ENCODE assay signal across 21 mouse cellular contexts in the genomic region with DNA sequence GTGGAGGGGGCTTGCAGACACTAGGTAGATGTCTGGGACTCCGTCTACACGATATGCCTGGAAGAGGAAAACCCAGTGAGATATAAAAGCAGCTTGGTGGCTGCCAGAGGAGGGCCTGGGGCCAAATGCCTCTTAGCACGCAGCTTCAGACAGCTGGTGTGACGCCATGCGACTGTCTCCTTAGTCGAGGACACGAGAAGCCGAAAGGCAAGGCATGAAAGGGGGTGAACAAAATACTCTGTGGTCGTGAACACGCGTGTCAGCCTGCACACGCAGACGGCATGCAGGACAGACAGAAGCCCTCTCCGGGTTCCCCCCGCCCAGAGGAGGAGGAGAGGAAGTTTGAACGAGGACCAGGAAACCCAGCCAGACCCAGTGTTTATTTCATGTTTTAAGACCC. TPM values are rescaled to one million over a fixed set of nuclear protein-coding genes. Genes with fewer than 3 reads are reported as not detected.
A peak's percentile ranks its signal among the peaks of the same experiment; 100 is the strongest.
DNase-seq lines count a peak whose midpoint lies in the region; ATAC-seq and TF ChIP-seq lines count a peak whose summit lies in the region.
"Had no signal": no experiment of that assay in that cellular context is flagged by ENCODE, and none has a peak within 500 bp of the region (broad histone marks: within the 10 kb centered on the region; RNA-seq: fewer than 3 reads in every experiment).

No protein-coding gene starts in this region.

- intact Hi-C loops in left cerebral cortex, postnatal 4 days (cut with DNase I): no loop called here
- intact Hi-C loops in left cerebral cortex, postnatal 10 days (cut with DNase I): no loop called here

- no peak overlapping the region for H3K4me3 ChIP-seq in forebrain, postnatal 0 days (ENCODE audit: low read depth, low read length)
- H3K4me3 ChIP-seq in forebrain, embryonic 12.5 days (replicated peaks): no peak overlapping the region
- H3K4me3 ChIP-seq: embryonic facial prominence, embryonic 13.5 days; hindbrain, embryonic 10.5 days; limb, embryonic 15.5 days; lung, embryonic 15.5 days; midbrain, embryonic 10.5 days; neural tube, embryonic 13.5 days; stomach, embryonic 15.5 days had no signal

- peak; percentile 48; the same call in 1 of the 2 replicates for ATAC-seq in forebrain, postnatal 0 days
- no peak for ATAC-seq in forebrain, embryonic 12.5 days (ENCODE audit: low FRiP score)
- ATAC-seq: inflammation-experienced regulatory T-cells, adult 6 months had no signal

- DNase-seq in forebrain, postnatal 0 days: peak; percentile 62
- DNase-seq in left cerebral cortex, postnatal 4 days: peak; percentile 60
- no peak for DNase-seq in left cerebral cortex, postnatal 10 days (ENCODE audit: extremely low spot score in 1 of 2, low spot score in 2 of 2)
- DNase-seq in testis, postnatal 10 days (ENCODE audit: low spot score): peak; percentile 36
- DNase-seq in testis, postnatal 14 days (ENCODE audit: low spot score): no peak
- no peak for DNase-seq in layer of hippocampus, adult 8-10 months (ENCODE audit: low spot score in 2 of 2)
- DNase-seq: adrenal gland, postnatal 10 days; B cell, adult 2 months; cerebellum, adult 11-12 months; kidney, postnatal 25 days; right cerebral cortex, postnatal 14 days; thymus, postnatal 25 days had no signal

- TF ChIP-seq CTCF in forebrain, postnatal 0 days (IDR thresholded peaks at IDR 0.05; ENCODE audit: low read depth): no peak

- H3K4me2 ChIP-seq in forebrain, postnatal 0 days (ENCODE audit: low read depth): no peak overlapping the region
- H3K4me2 ChIP-seq in forebrain, embryonic 12.5 days: no peak overlapping the region
- H3K4me2 ChIP-seq: embryonic facial prominence, embryonic 13.5 days; limb, embryonic 15.5 days; lung, embryonic 15.5 days; neural tube, embryonic 13.5 days; stomach, embryonic 15.5 days had no signal

- H3K27ac ChIP-seq in forebrain, postnatal 0 days (ENCODE audit: low read depth, low read length): no peak overlapping the region
- no peak overlapping the region for H3K27ac ChIP-seq in forebrain, embryonic 12.5 days
- H3K27ac ChIP-seq: embryonic facial prominence, embryonic 13.5 days; hindbrain, embryonic 10.5 days; limb, embryonic 15.5 days; lung, embryonic 15.5 days; midbrain, embryonic 10.5 days; neural tube, embryonic 13.5 days; stomach, embryonic 15.5 days had no signal

- 67% methylated on average over 16 of the region's 16 CpGs for WGBS in forebrain, postnatal 0 days
- 82% methylated on average over 16 of the region's 16 CpGs for WGBS in forebrain, embryonic 12.5 days

- H3K27me3 ChIP-seq in forebrain, postnatal 0 days (ENCODE audit: insufficient read depth, low read length): no peaks in the 10 kb centered on the region
- peaks cover 13% of the 10 kb centered on the region; the same call in 1 of the 2 replicates for H3K27me3 ChIP-seq in forebrain, embryonic 12.5 days
- H3K27me3 ChIP-seq: lung, embryonic 15.5 days; stomach, embryonic 15.5 days had no signal

- no peaks in the 10 kb centered on the region for H3K9me3 ChIP-seq in forebrain, postnatal 0 days (ENCODE audit: low read length)
- no peaks in the 10 kb centered on the region for H3K9me3 ChIP-seq in forebrain, embryonic 12.5 days
- H3K9me3 ChIP-seq: embryonic facial prominence, embryonic 13.5 days; limb, embryonic 15.5 days; lung, embryonic 15.5 days; midbrain, embryonic 10.5 days; neural tube, embryonic 13.5 days; stomach, embryonic 15.5 days had no signal

- H3K9ac ChIP-seq in forebrain, postnatal 0 days: no peak overlapping the region
- no peak overlapping the region for H3K9ac ChIP-seq in forebrain, embryonic 12.5 days
- H3K9ac ChIP-seq: embryonic facial prominence, embryonic 13.5 days; limb, embryonic 15.5 days; lung, embryonic 15.5 days; neural tube, embryonic 13.5 days; stomach, embryonic 15.5 days had no signal

- no peaks in the 10 kb centered on the region for H3K4me1 ChIP-seq in forebrain, postnatal 0 days (ENCODE audit: insufficient read depth)
- H3K4me1 ChIP-seq in forebrain, embryonic 12.5 days: peaks cover 4% of the 10 kb centered on the region; the same call in 1 of the 2 replicates
- H3K4me1 ChIP-seq: stomach, embryonic 15.5 days had no signal

- H3K36me3 ChIP-seq in forebrain, postnatal 0 days (ENCODE audit: insufficient read depth): no peaks in the 10 kb centered on the region
- H3K36me3 ChIP-seq in forebrain, embryonic 12.5 days (replicated peaks): no peaks in the 10 kb centered on the region
- H3K36me3 ChIP-seq: embryonic facial prominence, embryonic 13.5 days; hindbrain, embryonic 10.5 days; limb, embryonic 15.5 days; lung, embryonic 15.5 days; midbrain, embryonic 10.5 days; neural tube, embryonic 13.5 days; stomach, embryonic 15.5 days had no signal

RNA-seq across cellular contexts. Expression of a gene that starts 16.0 kb away (rescaled TPM):
- 3.2 and 9.5 TPM in 2 replicates for total RNA-seq in forebrain, postnatal 0 days (2014; rRNA removed)
- 3.2 and 4.5 TPM in 2 replicates for polyA plus RNA-seq in forebrain, postnatal 0 days (2015; fragmentation: Nextera tagmentation; extraction: Ambion mirVana)
- polyA plus RNA-seq in forebrain, embryonic 12.5 days (2016; fragmentation: Nextera tagmentation; extraction: Ambion mirVana): 1.9 and 2.4 TPM in 2 replicates
- 1 to 10 TPM; 1.1 to 2.3 TPM for total RNA-seq in left cerebral cortex, postnatal 4 days (2021)
- 1 to 10 TPM; 1.1 to 1.4 TPM for total RNA-seq in left cerebral cortex, postnatal 10 days (2021)
- total RNA-seq in layer of hippocampus, adult 8-10 months (2022): 1 to 10 TPM; 4.8 to 9.5 (median 7.5) TPM
- polyA plus RNA-seq: inflammation-experienced regulatory T-cells, adult 6 months had no signal

Comparison
In these comparisons a context has a peak if more than half of its experiments do, and no peak if none do; other contexts are left out.
1. DNase-seq: peak in forebrain, postnatal 0 days (single experiment), left cerebral cortex, postnatal 4 days (single experiment) and testis, postnatal 10 days (single experiment); none in left cerebral cortex, postnatal 10 days (0 of 2), testis, postnatal 14 days (single experiment) and layer of hippocampus, adult 8-10 months (0 of 2).